Mouse (Mus musculus) ovary, postnatal 36 days (tissue): ENCODE measurements around the gene Cryzl1.

Experiments used
- DNase-seq: peaks from one replicate; pipeline ENCODE4 v3.0.0; 2022; ENCODE audit warnings: low spot score, mixed read lengths

Gene Cryzl1

DNA sequence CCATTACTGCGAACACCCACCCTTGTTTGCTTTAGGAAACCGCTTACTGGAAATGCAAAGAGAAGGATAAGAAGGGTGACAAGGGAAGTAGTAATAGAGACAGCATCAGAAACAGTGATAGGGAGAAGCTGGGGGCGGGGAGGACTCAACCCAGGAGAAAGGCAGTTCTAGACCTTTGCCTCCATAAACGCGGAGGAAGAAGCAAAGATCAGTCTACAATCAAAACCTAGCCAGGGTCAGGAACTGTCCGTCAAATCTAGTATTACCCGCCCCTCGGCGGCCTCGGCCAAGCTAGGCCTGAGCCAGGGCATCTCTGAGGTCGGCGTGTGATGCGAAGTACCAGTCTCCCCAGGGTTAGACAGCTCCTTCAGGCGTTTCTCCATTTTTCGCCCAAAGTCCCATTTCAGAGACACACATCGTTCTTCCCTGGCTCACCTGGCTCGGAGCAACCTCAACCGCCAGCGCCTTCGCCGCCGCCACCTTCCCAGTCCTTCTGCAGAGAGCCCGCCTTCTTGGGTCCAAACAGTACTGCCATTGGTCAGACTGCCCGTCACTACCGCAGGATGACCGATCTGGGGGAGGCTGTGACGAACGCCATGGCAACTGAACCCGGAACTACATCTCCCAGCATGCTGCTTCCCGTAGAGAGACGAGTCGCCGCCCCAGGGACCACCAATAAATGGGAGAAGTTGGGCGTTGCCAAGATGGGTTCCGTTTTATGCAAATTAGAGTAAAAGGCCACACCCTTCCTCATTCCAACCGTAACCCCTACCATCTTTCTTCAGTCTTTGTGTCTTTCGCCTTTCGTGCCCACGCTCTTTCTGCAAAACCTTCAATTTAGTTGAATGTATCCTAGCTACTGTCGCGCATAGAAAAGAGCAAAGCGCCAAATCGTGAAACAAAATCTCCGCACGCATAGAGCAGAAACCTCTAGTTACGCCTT is at the start of gene Cryzl1:
Gene Cryzl1, minus strand, starts transcription at position 853 of the 943 bp plus-strand sequence.
- DNase-seq: peak; percentile 95

DNA sequence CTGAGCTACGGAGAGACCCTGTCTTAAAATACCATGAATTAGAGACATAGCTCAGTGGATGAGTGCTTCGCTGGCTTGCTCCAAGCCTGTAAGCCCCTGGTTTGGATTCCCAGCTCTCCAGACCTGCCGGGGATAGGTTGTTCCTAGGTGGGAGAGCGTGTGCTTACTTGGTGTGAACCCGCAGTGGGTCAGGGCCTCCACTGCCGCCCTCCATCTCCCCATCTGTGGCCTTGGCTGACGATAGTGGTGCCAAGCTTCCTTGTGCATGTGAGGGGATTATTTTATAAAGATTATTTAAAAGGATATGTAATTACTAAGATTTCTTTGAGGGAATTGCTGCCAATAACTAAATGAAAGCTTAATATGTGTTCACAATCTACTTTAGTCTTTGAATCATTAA is 43.8 kb upstream of the Cryzl1 start:
- DNase-seq: no peak

DNA sequence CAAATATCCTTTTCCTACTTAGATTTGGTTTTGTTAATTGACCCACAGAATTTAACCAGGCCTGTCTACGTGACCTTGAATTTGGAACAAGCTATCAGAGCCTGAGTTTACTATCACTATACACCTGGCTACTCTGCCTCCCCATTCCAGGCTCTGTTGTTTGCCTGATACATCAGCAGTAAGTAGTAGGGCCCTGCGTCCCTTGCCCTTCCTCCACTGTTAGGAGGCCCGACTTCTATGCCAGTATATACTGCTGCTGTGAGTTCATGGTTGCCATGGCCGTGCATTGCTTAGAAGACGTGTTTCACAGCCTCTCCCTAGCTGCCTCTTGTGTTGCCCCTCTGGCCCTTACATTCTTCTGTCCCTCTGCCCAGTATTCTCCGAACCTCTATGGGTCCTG is 42.6 kb upstream of the Cryzl1 start:
- DNase-seq: no peak

DNA sequence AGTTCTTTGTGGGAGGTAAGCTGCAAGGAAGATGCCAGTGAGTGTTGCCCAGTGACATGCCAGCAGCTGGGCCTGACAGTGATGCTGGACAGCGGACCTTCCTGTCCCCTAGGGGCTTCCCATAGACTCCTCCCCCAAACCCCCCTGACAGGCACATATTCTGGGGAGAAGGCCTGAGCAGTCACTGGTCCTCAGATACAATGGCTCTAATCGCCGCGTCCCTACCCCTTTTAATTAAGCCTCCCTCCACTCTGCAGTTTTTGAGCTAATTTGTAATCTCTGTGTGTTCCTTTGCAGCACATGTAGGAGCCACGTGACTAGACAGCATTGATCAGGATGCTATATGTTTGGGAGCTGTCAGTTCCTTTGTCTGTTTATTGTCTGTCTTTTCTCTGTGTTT is 41.9 kb upstream of the Cryzl1 start:
- DNase-seq: no peak

DNA sequence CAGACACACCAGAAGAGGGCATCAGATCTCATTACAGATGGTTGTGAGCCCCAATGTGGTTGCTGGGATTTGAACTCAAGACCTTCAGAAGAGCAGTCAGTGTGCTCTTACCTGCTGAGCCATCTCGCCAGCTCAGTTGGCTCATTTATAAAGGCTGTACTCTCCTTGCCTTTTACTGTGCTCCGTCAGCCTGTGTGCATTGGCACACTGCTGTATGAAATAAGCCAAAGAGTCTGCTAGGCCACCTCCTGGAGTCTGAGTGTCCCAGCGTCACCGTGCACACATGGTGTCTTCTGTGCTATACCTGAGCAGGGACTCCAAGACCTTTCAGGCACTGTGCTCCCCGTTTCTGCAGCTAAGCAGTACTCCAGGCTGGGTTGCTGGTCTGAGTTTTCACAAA is 41.1 kb upstream of the Cryzl1 start:
- DNase-seq: no peak

DNA sequence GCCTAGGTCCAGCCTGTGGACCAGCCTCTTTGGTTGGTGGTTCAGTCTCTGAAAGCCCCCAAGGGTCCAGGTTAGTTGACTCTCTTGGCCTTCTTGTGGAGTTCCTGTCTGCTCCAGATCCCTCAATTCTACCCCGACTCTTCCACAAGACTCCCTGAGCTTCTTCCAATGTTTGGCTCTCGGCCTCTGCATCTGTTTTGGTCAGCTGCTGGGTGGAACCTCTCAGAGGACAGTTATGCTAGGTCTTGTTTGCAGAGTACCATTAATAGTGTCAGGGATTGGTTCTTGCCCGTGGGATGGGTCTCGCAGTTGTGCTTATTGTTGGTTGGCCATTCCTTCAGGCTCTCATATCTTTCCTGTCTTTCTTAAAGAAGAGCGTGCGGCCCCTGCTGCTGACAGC is 39.8 kb upstream of the Cryzl1 start:
- DNase-seq: no peak

DNA sequence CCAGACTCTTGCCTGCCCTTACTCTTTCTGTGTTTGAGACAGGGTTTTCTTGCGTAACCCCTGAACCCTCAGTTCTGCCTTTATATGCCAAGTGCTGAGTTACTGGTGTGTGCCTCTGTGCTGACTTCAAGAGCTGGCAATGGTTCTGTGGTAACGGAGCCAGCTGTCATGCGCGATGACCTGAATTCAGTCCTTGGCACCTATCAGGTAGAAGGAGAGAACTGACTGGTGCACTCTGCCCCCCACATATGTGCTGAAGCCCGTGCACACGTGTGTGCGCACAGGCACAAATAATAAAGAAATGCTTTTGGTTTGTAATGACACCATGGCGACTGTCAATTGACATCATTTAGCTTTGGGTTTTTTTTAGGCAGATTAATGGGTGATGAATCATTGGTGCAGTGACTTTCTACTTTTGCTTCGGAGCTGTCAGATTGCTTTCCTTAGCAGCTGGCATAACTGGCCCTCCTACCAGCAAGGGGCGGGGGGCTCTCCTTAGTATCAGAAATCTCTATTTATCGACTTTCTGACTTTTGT is 38.5 kb upstream of the Cryzl1 start:
- no peak for DNase-seq

DNA sequence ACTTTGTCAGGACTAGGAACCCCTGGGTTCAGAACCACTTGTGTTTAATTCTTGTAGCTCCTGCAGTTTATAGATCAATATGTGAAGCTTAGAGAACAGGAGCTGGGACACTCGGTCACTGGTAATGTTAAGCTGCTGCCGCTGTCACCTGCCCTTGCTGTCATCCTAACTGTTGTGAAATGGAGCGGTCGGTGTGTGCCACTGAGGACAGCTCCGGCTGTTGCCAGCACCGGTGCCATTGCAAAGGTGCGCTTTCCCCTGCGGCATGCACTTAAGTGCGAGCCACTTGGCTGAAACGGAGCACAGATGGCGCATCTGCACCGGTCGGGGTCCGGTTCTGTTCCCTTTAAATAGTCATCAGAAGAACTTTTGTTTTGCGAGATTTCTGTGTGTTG is 37.0 kb upstream of the Cryzl1 start:
- no peak for DNase-seq

DNA sequence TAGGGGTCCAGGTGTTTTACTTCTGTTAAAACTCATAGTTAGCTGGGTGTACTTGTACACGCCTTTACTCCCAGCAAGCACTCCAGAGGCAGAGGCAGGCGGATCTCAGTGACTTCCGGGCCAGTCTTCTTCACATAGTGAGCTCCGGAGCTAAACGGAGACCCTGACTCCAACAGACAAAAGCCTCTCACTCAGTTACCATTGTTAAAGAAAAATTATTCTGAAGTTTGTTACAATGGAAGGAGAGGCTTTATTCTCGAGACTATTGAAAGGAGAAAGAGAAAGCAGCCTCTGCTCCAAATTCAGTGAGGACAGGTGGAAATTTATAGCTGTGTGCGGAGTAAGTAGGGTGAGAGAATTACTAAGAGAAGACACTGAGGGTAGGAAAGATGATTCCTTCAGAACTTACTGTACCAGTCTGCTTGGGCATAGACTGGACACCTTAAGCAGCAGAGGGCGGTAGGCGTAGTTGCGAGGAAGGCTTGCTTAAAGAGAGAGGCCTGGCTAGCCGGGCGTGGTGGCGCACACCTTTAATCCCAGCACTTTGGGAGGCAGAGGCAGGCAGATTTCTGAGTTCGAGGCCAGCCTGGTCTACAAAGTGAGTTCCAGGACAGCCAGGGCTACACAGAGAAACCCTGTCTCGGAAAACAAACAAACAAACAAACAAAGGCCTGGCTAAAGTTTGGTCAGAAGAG is 36.5 kb upstream of the Cryzl1 start:
- DNase-seq: no peak

DNA sequence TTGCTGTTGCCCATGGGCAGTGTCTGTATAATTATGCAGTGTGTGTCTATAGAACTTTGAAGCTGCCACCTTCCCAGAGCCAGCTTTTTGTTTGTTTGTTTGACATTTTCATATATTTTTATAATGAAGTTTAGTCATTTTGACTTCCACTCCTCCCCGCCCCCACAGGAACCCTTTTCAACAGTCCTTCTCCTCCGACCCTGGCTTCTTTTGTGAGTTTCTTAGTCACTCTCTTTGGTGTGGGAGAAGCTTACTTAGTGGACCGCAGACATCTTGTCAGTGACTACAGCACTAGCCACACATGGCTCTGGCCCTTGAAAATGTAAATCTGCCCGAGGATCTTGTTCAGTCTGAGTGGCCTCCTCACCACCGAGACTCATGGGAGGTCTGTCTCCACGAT is 35.6 kb upstream of the Cryzl1 start:
- no peak for DNase-seq

DNA sequence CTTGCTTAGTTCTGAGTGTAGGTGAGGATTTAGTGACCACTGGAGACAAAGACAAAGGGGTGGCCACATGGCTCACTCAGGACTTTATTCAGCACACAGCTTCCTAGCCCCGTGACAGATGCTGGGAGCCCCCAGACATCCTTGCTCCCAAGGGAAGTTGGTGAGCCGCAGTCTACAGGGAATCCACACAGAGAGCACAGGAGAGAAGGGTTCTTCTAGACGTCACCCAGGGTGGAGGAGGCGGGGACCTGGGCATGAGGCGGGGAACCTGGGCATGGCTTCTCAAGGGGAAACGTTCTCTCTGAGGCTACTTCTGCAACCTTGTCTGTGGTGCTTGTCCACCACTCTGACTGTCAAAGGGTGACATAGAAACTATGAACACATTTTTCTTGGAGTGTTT is 35.2 kb upstream of the Cryzl1 start:
- no peak for DNase-seq

DNA sequence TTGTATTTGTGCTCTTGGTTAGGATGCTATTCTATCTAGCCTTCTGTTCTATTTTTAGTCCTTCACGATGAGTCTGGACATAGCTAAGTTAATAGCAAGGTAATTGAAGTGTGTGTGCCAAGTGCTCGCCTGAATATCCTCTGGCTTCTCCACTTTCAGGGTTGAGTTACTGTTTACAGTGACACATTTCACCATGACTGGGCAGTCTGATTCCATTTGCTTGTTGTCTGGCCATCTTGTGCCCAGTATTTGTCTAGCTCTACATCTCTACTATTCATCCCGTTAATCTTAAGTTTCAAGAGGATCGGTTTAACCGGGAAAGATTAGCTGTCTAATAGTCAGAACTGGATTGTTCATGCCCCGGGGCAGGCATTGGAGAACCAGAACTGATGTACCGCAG is 33.7 kb upstream of the Cryzl1 start:
- DNase-seq: no peak

DNA sequence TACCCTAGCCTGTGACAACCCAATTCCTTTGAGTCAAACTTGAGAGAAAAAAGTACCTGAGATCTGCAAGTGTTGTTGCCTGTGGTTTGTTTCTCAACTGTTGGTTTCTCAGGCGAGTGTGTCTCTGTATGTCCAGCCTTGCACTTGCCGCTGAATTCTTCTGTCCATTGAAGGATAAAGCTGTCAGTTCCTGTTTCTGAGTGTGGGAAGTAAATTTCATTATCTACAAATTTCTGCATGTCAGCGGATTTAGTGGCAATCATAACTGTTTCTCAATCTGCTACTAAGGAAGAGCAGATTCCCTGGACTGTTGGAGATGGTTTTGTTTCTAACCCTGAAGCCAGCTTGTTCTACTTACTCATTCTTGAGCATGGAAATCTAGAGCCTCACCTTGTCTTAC is 33.0 kb upstream of the Cryzl1 start:
- no peak for DNase-seq

DNA sequence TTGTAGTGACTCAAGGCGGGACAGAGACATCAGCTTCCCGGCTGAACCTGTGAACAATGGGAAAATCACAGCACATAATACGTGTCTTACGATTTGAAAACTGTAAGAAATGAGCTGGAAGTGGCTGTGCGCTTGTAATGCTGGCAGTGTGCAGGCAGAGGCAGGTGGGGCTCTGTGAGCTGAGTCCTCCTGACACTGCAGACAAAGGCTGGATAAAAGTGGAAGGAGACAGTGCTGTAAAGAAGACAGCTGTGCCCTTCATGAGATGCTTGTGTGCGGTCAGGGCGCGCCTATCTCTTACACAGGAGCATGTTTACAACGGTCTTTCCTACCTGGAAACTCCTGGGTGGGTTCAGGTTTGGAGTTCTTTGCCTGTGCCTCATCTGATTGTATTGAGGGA is 32.4 kb upstream of the Cryzl1 start:
- no peak for DNase-seq

DNA sequence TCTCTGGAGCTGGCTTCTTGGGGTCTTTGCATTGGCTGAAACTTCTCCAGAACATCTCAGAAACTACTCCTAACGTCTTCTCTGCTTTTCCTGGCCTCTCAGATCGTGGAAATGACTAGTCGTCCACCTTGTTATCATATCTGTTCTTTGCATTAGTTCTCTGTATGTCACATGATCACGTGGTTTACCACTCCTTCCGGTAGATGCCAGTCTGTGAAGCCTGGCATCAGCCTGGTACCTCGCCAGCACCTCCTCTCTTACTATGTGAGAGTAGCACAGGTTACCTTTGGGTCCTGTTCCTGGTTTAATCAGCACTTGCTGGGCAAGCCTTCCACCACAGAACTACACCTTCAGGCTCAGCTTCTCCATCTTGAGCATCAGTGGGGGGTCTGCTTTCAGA is 26.2 kb upstream of the Cryzl1 start:
- no peak for DNase-seq

DNA sequence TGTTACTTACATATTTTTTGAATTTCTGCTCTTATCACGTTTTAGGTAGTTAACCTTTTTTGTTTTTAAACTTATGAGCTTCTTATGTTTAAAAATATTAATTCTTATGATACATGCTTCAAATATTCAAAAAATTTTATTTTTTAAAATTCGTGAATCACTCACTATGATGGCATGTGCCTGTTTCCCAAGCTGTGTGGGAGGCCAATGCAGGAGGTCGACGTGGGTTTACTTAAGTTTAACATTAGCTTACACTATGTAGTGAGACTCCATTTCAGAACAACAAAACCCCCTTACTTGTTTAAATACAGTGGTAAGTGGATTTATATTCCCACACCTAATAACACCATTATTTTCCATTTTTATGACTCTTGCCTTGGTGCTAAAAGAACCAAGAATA is 24.8 kb upstream of the Cryzl1 start:
- no peak for DNase-seq

DNA sequence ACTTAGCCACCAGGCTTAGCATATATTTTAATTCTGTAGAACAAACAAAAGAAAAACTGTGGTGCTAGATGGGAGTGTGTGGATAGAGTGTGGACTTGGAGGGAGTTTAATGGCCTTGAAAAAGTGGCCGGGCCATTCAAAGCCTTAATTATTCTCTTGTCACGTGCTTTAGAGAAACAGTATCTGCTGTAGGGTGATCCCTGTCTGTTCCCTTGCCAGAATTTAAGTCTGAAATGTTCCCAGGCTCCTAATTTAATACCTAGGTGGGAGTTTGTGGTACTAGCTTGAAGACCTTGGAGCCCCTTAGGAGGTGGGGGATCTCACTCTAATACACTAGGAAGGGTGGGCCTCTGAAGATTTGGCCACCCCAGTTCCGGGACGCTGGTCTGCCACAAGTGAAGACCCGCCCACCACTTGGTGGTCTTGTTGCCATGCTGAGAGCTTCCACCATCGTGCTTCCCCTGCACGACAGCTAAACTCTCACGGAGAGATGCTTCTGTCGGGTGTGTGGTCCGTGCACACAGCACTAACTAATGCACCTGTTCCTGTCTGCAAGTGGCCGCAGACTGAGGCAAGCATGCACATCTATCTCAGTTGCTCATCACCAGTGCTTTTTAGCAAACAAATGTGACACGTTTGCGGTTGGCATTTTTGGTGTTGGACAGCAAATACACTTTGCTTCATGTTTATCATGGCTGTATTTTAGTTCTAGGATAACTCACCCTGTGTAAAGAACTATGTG is 23.0 kb upstream of the Cryzl1 start:
- DNase-seq: no peak

DNA sequence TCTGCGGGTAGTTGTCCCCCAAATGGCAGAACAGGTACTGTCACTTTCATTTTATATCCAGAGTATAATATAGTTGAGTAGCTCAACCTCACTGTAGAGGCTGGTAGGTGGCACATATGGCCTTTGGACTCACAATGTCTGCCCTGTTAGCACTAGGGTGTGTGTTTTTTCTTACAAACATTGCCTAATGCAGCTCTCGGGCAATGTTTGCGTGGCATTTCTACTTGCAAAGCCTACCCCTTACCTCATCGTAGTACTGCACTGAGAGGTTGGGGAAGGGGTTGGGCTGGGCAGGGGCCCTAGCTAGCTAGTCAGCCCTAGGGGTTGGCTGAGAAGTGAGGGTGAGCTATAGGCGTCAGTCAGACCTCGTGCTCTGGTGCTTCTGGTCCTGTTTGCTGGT is 18.8 kb upstream of the Cryzl1 start:
- no peak for DNase-seq

DNA sequence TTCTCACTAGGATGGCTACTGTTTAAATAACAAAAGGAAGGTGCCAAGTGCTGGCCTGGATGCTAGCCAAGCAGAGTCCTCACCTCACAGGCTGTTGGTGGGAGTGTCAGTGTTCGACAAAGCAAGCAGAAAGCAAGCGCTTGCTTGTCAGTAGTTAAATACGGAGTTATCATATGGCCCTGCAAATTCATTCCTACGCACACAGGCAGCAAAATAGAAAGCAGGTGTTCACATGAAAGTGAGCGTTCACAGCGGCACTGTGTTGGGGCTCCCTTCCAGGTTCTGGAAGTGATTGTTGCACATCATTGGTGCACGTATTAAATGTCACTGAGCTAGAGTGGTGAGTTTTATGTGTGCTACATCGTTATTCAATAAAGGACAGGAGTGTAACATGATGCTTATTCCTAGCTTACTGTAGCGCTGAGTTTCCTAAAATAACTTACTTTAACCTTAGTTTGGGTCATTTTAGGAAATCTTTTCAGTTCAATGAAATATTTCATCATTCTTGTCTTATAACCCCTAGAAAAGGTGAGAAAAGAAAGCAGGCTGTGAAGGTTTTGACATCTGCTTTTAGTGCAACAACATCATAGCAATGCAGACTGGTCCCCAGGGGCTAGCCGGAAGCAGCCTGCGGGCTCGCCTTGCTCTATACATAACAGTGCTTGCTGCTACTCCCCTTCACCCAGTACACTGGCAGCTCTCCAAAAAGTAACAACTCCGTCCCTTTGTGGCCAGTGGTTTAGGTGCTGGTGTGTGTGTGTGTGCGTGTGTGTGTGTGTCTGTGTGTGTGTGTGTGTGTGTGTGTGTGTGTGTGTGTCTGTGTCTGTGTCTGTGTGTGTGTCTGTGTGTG is 17.6 kb upstream of the Cryzl1 start:
- DNase-seq: no peak

DNA sequence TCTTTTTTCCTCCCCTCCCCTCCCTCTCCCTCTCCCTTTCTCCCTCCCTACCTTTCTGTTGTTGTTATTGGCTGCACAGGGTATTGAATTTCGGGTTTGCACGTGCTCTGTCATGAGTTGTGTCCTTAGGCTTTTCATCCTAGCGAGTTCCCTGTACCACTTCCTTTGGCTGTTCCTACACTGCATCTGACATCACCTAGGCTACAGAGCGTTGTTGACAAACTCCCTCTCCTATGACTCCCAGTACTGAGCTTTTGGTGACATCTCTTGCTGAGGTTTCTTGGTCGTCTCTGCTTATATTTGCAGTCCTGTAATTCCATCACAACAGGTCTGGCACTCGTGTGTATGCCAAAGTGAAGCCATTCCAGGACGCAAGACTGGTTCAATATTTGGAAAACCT is 14.3 kb upstream of the Cryzl1 start:
- no peak for DNase-seq

DNA sequence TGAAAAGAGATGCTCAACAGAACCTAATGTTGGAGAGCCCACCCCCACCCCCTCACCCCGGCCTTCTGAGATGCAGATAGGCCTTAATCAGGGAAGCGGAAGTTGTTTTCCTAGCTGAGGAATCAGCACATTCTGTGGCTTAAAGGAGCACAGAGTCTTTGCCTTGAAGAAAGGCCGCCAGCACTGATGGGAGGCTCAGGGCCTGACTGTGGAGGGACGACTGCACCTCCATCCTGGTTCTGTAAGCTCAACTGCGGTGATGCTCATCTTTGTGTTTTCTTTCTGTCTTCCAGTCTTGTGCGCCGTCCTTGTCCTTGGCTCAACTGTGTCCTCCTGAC is 12.1 kb upstream of the Cryzl1 start:
- DNase-seq: no peak
